Mouse (Mus musculus): Measurements from ENCODE around the gene Gpn2. TPM values are rescaled to one million over a fixed set of nuclear protein-coding genes. Genes with fewer than 3 reads are reported as not detected.

Gene Gpn2
- polyA plus RNA-seq, 1 experiment from 2014 or later: 22.1 TPM

DNA sequence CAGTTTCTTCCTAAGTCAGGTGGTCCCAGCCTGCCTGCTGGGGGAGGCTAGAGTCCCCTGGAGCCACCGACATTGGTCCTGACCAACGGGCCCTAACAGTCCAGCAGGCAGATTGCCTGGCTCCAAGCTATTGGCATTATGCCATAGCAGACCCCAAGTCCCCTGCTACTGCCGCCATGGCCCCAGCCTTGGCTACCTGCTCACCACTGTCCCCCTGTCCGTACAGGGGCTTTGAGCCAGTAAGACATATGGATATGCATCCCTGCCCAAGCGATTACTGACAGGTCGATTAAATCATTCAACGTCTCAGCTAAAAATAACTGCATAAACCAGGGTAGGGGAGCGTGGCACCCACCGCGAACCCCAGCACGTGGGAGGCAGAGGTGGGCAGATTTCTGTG is 33.8 kb downstream of the Gpn2 start:
- DNase-seq (ENCODE audit: low spot score): no peak
- Histone ChIP-seq H3K4me1 (peaks cover 25% of the 10 kb centered on the region), H3K36me3 (peaks cover 43% of the 10 kb centered on the region), H3K9me3 (no peaks in the 10 kb centered on the region), H3K27me3 (ENCODE audit: insufficient read depth, poor library complexity, severe bottlenecking) (no peaks in the 10 kb centered on the region), H3K4me3 (no peak overlapping the region), H3K27ac (no peak overlapping the region)
- WGBS: 88% methylated on average over 11 of the region's 11 CpGs

DNA sequence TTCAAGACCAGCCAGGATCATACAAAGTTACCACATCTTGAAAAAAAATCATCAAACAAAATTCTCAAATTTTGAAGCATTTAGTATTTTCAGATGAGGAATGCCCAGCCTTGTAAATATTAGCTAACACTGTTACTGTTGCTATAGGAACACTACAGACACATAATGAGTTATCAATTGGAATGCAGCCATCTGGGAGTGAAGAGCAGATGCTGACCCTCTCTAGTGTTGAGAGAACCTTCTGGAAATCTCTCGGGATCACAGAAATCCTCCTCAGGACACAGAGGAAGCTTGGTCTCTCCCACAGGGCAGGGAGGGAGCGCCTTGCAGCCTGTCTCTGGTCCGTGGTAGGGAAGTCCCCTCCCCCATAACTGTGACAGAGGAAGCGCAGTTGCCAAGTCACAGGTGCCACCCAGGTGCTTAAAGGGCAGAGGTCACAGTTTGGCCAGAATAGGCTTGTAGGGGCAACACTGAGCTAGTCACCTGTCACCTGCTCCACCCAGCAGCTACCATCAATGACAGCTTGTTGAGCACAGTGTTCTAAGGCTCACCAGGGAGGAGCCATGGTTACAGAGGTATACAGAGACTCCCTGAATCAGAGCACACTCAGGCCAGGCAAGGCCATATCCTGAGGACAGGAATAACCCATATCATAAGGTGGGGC is 35.4 kb downstream of the Gpn2 start:
- 69% methylated on average over 4 of the region's 4 CpGs for WGBS
- H3K27me3 ChIP-seq (ENCODE audit: insufficient read depth, poor library complexity, severe bottlenecking): no peaks in the 10 kb centered on the region
- no peak overlapping the region for H3K4me3 ChIP-seq
- H3K27ac ChIP-seq: no peak overlapping the region
- DNase-seq (ENCODE audit: low spot score): no peak
- no peaks in the 10 kb centered on the region for H3K9me3 ChIP-seq
- H3K36me3 ChIP-seq: peaks cover 33% of the 10 kb centered on the region
- peaks cover 25% of the 10 kb centered on the region for H3K4me1 ChIP-seq

DNA sequence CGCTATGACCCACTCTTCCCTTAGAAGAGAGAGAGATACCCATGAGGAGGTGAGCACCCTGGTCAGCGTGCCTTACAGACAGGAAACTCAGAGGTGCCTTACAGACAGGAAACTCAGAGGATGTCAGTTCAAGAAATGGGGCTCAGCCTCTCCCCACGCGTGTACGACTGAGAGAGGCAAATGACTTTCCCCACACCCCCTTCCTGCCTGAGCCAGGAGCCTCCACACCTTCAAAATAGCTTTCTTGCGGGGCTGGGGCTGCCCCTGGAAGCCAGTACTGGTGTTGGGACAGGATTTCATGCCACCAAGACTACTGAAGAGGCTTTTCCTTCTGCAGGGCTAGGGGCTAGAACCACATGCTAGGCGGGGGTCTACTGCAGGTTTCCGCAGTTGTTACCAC is 36.5 kb downstream of the Gpn2 start:
- Histone ChIP-seq H3K4me1 (peaks cover 21% of the 10 kb centered on the region), H3K27me3 (ENCODE audit: insufficient read depth, poor library complexity, severe bottlenecking) (no peaks in the 10 kb centered on the region), H3K9me3 (no peaks in the 10 kb centered on the region), H3K36me3 (peaks cover 32% of the 10 kb centered on the region), H3K27ac (no peak overlapping the region), H3K4me3 (no peak overlapping the region)
- DNase-seq (ENCODE audit: low spot score): no peak
- WGBS: 83% methylated on average over 8 of the region's 8 CpGs

DNA sequence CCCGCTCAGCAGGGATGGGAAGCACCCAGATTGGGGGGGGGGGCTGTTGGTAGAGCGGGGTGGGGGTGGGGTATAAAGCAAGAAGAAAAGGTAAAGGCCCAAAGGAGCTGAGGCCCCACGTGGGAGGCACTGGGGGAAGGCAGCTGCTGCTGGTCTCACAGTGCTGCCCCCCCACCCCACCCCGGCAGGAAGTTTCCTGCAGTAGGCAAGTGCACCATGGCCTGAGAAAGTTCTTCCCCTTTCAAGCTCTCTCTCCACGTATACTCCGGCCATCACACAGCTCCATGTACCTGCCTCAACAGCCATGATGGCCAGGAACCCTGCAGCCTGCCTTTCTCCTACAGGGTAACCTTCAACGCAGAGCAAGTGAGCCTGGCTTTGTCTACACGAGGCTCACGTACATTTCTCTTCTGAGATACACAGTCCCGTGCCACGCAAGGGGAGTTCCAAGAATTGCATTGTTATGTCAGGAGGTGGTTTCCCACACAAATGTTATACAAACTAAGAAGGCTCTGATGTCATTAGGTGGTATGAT is 38.1 kb downstream of the Gpn2 start:
- WGBS: 70% methylated on average over 11 of the region's 11 CpGs
- H3K27ac ChIP-seq: no peak overlapping the region
- no peaks in the 10 kb centered on the region for H3K9me3 ChIP-seq
- H3K4me3 ChIP-seq: no peak overlapping the region
- peaks cover 22% of the 10 kb centered on the region for H3K4me1 ChIP-seq
- H3K36me3 ChIP-seq: peaks cover 44% of the 10 kb centered on the region
- DNase-seq (ENCODE audit: low spot score): no peak
- no peaks in the 10 kb centered on the region for H3K27me3 ChIP-seq (ENCODE audit: insufficient read depth, poor library complexity, severe bottlenecking)

DNA sequence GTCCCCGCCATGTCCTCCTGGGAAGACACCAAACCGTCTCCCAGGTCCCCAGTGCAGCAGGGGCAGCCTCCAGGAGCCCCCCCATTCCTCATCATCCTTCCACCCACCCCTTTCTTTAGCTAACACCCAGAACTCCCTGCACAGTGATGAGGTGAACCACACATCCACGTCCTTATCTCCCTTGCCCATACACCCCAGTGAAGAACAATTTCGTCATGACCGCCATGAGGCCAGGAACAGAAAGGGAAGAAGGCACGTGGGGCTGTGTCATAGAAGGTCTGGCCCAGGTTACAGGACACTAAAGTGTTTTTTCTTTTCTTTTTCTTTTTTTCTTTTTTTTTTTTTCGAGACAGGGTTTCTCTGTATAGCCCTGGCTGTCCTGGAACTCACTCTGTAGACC is 40.7 kb downstream of the Gpn2 start:
- DNase-seq (ENCODE audit: low spot score): no peak
- Histone ChIP-seq H3K9me3 (no peaks in the 10 kb centered on the region), H3K36me3 (peaks cover 38% of the 10 kb centered on the region), H3K4me3 (no peak overlapping the region), H3K27me3 (ENCODE audit: insufficient read depth, poor library complexity, severe bottlenecking) (no peaks in the 10 kb centered on the region), H3K27ac (no peak overlapping the region), H3K4me1 (peaks cover 18% of the 10 kb centered on the region)
- WGBS: 79% methylated on average over 7 of the region's 7 CpGs

DNA sequence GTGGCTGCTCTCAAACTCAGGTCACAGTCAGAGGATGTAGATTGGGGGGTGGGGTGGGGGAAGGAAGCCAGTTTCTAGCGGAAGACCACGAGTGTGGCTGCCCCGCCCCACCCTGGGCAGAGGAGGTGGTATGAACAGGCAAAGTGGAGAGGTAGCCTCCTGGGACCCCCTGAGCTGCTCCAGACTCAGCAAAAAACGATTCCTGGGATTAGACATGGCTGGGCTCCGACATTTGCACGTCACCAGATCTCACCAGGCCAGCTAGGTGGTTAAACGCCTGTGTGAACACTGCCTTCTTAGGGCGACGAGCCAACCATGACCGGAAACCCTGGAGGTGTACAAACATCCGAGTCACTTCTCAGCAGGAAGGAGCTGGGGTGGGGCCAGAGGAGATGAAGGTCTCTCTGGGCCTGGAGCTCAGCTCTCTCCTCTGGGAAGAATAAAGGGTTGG is 41.5 kb downstream of the Gpn2 start:
- no peak for DNase-seq (ENCODE audit: low spot score)
- H3K4me1 ChIP-seq: peaks cover 24% of the 10 kb centered on the region
- no peaks in the 10 kb centered on the region for H3K27me3 ChIP-seq (ENCODE audit: insufficient read depth, poor library complexity, severe bottlenecking)
- H3K27ac ChIP-seq: peak overlapping the region; percentile 57
- 66% methylated on average over 11 of the region's 11 CpGs for WGBS
- peaks cover 38% of the 10 kb centered on the region for H3K36me3 ChIP-seq
- H3K4me3 ChIP-seq: no peak overlapping the region
- H3K9me3 ChIP-seq: no peaks in the 10 kb centered on the region

DNA sequence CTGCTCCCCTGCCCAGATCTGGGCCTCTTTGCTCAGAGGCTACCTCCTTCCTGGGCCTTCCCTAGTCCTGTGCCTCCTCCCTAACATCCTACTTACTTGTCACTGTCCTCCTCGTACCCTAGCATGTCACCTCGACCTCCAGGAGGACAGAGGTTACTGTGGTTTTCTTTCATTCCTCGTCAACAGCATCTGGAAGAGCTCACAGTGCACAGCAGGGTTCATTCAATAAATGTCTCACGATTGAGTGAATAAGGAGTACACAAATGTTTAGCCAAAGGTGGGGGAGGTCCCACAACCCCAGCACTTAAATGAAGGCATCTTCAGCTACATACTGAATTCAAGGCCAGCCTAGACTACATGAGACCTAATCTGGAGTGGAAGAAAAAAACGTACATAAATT is 42.1 kb downstream of the Gpn2 start:
- Histone ChIP-seq H3K27me3 (ENCODE audit: insufficient read depth, poor library complexity, severe bottlenecking) (no peaks in the 10 kb centered on the region), H3K4me3 (no peak overlapping the region), H3K27ac (peak overlapping the region; percentile 57), H3K9me3 (no peaks in the 10 kb centered on the region), H3K4me1 (peaks cover 29% of the 10 kb centered on the region), H3K36me3 (peaks cover 35% of the 10 kb centered on the region)
- 66% methylated on average over 5 of the region's 5 CpGs for WGBS
- no peak for DNase-seq (ENCODE audit: low spot score)

DNA sequence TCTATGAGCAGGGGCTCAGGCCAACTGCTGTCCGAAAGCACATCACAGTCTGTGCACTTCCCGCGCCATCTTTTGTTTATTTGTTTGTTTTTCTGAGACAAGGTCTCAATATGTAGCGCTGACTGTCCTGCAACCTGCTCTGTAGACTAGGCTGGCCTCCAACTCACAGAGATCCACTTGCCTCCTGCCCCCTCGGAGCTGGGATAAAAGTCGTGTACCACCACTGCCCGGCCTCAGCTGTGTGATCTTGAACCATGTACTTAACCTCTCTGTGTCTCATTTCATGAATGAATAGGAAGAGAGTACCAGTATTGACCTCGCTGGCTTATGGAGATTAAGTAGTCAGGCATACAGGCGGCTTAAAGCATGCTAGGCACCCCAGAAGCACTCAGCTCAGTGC is 42.5 kb downstream of the Gpn2 start:
- no peak overlapping the region for H3K4me3 ChIP-seq
- H3K27ac ChIP-seq: peak overlapping the region; percentile 57; the same call in 1 of the 2 replicates
- 88% methylated on average over 9 of the region's 9 CpGs for WGBS
- peaks cover 32% of the 10 kb centered on the region for H3K36me3 ChIP-seq
- H3K9me3 ChIP-seq: no peaks in the 10 kb centered on the region
- no peak for DNase-seq (ENCODE audit: low spot score)
- H3K27me3 ChIP-seq (ENCODE audit: insufficient read depth, poor library complexity, severe bottlenecking): no peaks in the 10 kb centered on the region
- peaks cover 33% of the 10 kb centered on the region for H3K4me1 ChIP-seq

DNA sequence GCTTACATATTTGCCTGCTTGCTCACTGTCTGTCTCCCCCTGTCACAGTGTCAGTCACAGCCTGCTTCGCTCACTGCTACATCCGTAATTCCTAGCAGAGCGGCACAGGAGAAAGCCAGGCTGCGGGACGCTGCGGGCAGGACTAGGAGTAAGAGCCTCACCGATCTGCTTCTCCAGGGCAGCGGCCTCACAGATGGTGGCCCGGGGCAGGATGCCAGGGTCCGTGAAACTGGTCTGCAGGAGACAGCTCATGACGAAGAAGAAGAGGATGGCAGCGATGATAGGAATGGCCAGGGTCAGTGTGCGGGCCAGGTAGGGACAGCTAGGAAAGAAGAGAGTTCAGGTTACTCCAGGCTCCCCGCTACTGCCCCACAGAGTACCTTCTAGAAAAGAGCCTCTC is 42.9 kb downstream of the Gpn2 start:
- H3K27ac ChIP-seq: peak overlapping the region; percentile 57; the same call in 1 of the 2 replicates
- WGBS: 91% methylated on average over 14 of the region's 14 CpGs
- H3K36me3 ChIP-seq: peaks cover 32% of the 10 kb centered on the region
- no peak overlapping the region for H3K4me3 ChIP-seq
- DNase-seq (ENCODE audit: low spot score): no peak
- peaks cover 36% of the 10 kb centered on the region for H3K4me1 ChIP-seq
- H3K27me3 ChIP-seq (ENCODE audit: insufficient read depth, poor library complexity, severe bottlenecking): no peaks in the 10 kb centered on the region
- H3K9me3 ChIP-seq: no peaks in the 10 kb centered on the region

DNA sequence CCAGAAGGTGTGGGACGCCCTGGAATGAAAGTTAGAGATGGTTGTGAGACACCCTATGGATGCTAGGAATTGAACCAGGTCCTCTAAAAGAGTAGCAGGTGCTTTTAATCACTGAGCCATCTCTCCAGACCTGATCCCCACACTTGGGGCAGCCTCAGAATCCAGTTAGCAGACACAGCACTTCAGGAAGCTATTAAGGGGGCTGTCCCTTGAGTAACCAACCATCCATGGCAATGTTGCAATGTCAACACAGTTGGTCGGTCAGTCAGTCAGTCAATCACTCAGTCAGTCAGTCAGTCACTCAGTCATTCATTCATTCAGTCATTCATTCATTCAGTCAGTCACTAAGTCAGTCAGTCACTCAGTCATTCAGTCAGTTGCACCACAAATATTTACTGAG is 44.4 kb downstream of the Gpn2 start:
- Histone ChIP-seq H3K4me1 (peaks cover 39% of the 10 kb centered on the region), H3K36me3 (peaks cover 32% of the 10 kb centered on the region), H3K9me3 (no peaks in the 10 kb centered on the region), H3K27ac (no peak overlapping the region), H3K4me3 (no peak overlapping the region), H3K27me3 (ENCODE audit: insufficient read depth, poor library complexity, severe bottlenecking) (no peaks in the 10 kb centered on the region)
- 78% methylated on average over 2 of the region's 2 CpGs for WGBS
- DNase-seq (ENCODE audit: low spot score): no peak

DNA sequence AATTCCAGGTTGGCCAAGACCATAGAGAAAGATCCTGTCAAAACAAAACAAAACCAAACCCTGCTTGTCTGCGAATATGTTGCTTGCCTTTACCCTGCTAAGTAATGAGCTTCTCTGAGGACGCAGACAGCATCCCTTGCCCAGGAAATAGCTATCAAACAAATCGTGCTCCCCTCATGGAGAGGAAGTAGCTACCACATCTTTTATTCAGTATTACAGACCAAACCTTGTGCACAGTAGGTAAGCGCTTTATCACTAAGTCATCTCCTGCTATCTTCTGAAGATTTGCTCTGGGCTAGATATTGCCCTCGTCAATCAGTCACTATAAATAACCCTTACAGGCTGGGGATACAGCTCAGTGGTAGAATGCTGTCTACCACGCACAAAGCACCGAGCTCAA is 45.0 kb downstream of the Gpn2 start:
- H3K9me3 ChIP-seq: no peaks in the 10 kb centered on the region
- no peak overlapping the region for H3K27ac ChIP-seq
- no peaks in the 10 kb centered on the region for H3K27me3 ChIP-seq (ENCODE audit: insufficient read depth, poor library complexity, severe bottlenecking)
- H3K4me3 ChIP-seq: no peak overlapping the region
- 64% methylated on average over 7 of the region's 7 CpGs for WGBS
- peaks cover 42% of the 10 kb centered on the region for H3K4me1 ChIP-seq
- DNase-seq (ENCODE audit: low spot score): no peak
- H3K36me3 ChIP-seq: peaks cover 30% of the 10 kb centered on the region

DNA sequence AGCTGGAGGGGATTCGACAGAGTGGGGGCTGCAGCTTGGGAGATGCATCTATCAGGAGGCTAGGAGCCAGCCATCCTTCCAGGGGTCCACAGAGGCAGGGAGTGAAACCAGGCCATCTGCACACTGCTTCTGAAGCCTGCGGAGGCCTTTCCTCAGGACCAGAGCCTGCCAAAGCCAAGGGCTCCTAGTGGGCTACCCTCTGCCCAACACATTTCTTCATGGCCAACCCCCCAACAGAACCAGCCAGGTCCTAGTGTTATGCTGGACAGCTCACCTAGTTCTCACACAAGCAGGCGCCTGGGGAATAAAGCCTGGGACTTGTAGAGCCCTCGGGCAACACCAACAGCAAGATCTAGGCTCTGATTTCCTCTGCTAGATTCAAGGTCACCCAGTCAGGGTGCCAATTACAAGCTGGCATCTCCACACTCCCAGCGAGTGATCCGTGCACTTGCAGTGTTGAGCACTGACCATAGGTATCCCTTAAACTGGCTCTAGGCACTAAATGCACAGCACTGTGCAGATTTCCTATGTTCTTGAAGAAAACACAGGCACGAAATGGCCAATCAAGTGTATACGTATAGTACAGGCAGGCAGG is 46.3 kb downstream of the Gpn2 start:
- no peak for DNase-seq (ENCODE audit: low spot score)
- peak overlapping the region; percentile 10; the same call in 1 of the 2 replicates for H3K27ac ChIP-seq
- no peaks in the 10 kb centered on the region for H3K27me3 ChIP-seq (ENCODE audit: insufficient read depth, poor library complexity, severe bottlenecking)
- whole genome bisulfite sequencing: 87% methylated on average over 8 of the region's 8 CpGs
- no peaks in the 10 kb centered on the region for H3K9me3 ChIP-seq
- peaks cover 39% of the 10 kb centered on the region for H3K4me1 ChIP-seq
- H3K36me3 ChIP-seq: peaks cover 21% of the 10 kb centered on the region
- H3K4me3 ChIP-seq: no peak overlapping the region

DNA sequence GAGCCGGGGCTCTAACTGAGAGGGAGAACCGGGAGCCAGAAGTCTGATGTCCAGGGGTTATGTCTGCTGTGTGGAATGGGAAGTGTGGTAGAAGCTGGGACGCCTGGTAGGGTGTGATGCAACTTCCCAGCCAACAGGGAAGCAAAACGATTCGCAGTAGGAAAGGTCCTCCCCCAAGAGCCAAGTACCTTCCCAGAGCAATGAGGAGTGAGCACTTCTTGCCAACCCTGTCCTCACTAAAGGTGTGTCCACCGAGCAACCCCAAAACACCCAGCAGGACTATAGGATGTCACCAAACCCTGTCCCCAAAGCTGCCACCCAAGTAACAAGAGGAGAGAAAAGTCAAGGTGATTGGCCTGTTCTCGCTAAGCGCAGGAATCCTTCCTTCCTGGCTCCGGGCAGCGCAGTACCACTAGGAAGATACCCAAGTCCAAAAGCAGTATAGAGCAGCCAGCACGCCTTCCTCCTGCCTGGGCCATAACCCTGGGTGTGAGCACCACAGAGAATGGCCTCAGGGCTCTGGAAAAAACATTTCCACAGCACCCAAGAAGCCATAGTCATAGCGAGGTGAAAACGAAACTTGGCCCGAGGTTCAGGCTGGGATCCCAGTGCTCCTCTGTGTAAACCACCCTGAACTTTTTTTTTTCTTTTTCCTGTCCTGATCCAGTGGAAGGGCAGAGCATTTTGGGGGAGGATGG is 47.1 kb downstream of the Gpn2 start:
- WGBS: 78% methylated on average over 14 of the region's 14 CpGs
- Histone ChIP-seq H3K27me3 (ENCODE audit: insufficient read depth, poor library complexity, severe bottlenecking) (no peaks in the 10 kb centered on the region), H3K36me3 (peaks cover 13% of the 10 kb centered on the region), H3K4me1 (peaks cover 35% of the 10 kb centered on the region), H3K4me3 (no peak overlapping the region), H3K27ac (no peak overlapping the region), H3K9me3 (no peaks in the 10 kb centered on the region)
- DNase-seq (ENCODE audit: low spot score): no peak
